Mouse (Mus musculus) erythroblast, adult 5-6 weeks (primary cell): ENCODE data around the gene Fyn. TPM values are rescaled to one million over a fixed set of nuclear protein-coding genes. Genes with fewer than 3 reads are reported as not detected.

ENCODE experiments used
- ATAC-seq: replicated peaks from 2 replicates; pipeline ENCODE4 v1.8.0; 2016; ENCODE audit warnings: moderate number of reproducible peaks, mild to moderate bottlenecking, moderate TSS enrichment, inconsistent platforms; ENCODE audit not compliant: poor library complexity, low FRiP score, severe bottlenecking
- total RNA-seq, 2 experiments: library from RNA; stranded (forward) in 1 of 2; stranded (reverse) in 1 of 2; fragments of 150-400 nt in 1 of 2; fragments of 200-764, 138-1000 nt in 1 of 2; gene quantifications; 2 replicates each; pipeline versions ENCODE4 v1.2.3 to v1.2.4; 2015 to 2017; ENCODE audit warnings: low replicate concordance in 2 of 2

Gene Fyn
- total RNA-seq, 2 experiments from 2014 or later, result 3.7 to 5.7 TPM

DNA sequence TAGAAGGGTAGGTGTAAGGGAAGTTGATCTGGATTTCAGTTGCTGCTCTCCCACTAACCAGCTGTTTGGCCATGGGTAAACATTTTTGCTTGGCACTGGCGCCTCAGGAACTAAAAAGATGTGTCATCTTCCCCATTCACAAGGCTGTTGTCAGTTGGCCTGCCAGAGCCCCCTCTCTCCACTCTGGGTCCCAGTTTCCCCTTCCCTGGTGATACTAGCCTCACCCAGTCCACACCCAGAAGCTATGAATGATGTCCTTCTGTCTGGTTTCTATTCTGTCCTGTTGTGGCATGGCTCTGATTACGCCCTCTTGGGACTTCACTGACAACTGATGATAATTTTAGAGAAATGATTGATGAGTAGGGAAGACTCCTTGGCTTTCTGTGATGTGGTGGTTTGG, 38.9 kb downstream of the Fyn start:
- ATAC-seq, result no peak

DNA sequence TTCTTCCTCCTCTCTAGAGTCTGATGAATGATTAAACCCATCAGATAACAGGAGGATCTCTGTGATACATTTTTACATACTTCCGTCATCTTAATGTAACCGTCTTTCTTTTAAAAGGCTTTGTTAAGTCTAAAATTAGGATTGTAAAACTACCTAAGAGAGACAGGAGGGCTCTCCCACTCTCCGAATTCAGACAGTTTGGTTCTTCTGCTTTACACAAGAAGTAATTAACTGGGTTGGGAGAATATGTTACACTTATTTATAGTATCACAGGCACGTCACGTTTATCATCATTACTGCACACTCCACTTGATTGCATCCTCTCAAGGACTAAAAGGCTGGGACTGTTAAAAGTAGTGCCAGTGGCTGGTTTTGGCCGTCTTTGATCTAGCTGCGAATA, 40.9 kb downstream of the Fyn start:
- ATAC-seq, result no peak

DNA sequence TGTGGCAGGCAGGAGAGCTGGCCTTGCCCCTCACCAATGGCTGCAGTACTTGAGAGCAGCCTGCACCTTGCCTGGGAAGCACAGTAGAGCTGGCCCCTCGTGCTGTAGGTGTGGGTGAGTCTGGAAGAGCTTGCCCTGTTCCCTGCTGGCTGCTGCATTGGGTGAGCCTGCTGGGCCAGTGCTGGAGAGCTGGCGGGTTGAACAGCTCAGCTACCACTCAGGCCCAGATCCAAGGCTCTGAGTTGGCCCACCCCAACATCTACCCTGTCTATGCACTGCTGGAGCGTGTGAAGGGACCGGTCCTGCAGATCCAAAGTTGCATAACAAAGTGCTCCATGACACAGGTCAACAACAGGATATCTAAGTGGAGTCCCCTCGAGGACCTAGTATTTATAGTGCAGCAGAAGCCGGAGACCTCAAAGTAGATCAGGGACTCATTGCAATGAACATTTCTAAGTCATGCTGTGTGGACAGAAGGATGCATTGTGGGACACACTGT, 41.5 kb downstream of the Fyn start:
- ATAC-seq, result no peak

DNA sequence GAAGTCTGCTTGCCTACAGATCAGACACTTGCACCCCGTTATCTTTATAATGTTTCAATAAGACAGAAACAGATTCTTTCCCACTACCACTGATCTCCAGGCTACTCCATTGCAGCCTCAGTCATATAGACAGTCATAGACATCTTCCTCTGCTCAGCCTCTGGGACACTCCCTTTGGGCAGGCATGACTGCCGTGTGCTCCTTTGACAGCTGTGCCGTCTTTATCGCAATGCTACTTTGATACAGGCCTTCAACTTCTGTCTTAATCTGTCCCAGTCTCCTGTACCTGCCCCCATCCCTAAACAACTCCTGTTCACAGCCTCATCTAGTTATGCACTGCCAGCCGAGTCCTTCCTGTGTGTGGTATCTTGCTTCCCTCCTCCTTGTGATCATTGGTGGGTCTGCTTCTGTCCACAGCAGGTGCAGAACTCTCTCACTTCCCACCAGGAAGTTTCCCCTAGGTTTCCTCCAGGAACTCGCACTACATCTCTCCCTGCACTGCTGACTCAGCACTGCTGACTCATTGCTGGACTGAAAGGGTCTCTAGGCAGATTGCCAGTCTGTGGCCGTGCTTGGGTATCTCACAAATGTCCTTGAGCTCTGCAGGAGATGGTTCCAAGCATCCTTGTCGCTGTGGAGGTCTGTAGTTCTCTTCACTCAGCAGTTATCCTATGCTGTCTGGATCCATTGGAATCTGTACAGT, 43.4 kb downstream of the Fyn start:
- ATAC-seq, result no peak

DNA sequence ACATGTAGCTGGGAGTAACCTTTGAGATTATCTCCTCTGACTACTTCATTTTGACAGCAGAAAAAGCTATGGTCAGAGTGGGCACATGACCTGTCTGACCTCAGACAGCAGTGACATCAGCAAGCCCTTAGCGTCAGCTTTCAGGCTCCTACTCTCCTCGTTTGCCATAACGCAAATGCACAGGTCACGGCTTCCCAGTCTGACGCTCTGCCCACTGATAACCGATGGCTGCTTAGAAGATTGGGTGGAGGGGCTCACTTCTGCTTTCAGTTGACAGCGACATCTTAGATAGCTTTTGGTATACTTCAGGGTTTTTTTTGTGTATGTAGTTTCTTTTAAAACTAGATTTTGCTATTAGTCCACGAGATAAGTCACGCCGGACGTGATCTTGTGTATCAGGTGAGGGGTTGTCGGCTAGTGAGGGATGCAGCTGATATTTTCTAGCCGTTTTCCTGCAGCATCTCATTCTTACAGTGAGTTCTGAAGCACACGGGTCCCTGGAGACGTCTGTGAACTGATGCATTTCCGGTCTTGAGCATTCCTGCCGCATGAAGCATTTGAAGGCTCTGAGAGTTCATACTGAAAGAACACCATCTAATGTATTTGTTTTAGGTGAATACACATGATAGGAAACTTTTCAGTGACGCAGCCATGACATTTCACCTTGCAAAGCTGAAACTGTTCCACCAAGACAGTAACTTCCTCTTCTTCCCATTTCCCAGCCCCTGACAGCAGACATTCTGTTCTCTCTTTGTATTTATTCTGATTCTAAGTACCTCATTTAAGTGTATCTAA, 44.4 kb downstream of the Fyn start:
- no peak for ATAC-seq

DNA sequence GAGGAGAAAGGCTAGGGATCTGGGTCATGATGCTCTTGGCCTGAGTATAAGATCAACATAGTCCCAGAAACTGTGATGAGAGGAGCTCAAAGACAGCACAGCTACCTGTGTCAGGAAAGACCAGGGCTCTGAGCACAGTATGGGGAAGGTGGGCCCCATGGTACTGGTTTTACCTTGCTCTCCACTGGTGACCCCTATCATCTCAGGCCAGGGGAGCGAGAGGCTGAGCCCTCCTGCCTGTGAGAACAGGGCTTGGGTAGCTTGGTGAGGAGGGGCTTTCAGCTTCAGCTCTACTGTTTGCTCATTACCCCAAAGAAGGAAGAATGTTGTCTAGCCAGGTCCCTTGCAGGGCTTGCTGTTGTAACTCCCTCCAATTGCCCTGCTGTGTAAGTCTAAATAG, 45.4 kb downstream of the Fyn start:
- no peak for ATAC-seq

DNA sequence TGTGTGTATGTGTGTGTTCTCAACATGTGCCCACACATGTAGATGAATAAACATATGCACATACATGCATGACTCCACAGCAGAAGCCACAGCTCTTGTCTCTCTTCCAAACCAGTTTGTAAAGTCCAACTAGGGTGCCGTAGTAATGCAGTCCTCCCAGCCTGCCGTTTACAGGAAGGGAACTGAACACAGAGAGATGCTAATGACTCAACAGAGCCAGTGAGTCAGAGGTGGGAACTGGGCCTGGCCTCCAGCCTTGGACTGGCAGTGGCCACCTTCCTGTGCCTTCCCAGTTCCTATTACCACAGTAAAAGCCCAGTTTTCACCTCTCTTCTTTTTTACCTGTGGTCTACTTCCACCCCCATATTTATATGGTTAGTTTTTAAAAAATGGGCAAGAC, 46.9 kb downstream of the Fyn start:
- ATAC-seq, result no peak

DNA sequence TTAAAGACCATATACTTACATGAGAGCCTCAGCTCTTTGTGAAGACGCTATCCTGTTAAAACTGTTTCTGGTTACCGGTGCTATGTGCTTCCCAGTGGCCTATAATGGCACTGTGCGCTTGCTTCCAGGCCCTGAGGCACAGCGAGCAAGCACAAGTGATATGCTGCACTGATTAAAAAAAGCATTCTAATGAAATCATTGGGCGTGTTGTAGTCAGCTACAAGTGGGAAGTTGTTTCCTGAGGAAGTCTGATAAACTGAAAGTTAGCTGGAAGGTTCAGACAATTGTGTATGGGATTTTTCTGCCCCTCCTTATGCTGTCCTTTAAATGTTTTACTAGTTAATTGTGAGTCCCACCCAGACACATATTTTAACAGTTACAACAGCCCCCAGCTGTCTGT, 49.0 kb downstream of the Fyn start:
- ATAC-seq, result no peak

DNA sequence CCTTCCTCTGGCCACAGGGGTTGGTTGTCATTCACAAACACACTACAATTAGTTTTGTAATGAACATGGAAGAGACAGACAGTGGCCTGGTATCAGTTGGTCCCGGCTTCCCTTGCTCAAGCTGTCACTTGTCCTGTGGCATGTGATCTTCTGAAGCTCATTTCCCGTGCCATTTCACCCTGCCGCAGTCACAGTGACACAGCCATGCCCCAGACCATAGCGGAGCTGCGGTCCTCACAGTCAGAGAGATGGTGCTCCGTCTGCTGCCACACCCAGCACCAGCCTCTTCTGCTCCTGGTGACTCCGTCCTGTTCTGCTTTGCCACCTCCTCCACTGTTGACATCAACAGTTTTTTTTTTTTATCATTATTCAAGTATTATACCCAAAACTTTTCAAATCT, 49.7 kb downstream of the Fyn start:
- ATAC-seq, result no peak

DNA sequence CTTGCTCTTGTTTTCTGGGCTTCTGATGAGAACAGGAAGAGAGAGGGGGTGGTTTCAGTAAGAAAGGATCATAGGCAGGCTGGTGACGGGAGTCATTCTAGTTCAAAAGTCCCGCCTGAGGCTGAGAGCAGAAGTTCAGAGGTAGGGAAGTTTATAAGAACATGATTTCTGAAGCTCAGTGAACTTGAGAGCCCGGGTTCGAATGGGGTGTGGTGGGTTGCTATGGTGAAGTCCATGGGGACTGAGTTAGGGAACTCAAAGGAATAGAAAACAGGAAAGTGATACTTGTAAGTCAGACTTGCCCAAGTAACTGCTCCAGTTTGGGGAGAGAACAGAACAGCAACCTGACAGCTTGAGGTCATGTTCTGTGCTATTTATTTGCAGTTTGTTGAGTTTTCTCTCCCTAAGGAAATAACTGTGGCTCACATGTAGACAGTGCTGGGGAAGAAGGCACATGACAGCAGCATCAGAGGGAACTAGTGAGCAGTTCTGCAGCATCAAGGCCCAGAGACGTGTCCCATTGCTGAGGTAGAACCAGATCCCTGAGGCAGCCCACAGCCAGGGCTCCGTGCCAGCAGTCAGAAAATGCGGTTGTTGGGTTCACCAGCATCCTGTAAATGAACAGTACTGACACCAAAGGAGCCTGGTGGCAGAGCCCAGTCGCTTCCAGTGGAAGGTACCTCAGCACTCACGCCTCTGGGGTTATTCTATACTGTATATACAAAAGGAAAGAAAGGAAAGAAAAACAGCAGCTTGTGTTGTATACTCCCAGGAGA, 52.4 kb downstream of the Fyn start:
- ATAC-seq, result no peak

DNA sequence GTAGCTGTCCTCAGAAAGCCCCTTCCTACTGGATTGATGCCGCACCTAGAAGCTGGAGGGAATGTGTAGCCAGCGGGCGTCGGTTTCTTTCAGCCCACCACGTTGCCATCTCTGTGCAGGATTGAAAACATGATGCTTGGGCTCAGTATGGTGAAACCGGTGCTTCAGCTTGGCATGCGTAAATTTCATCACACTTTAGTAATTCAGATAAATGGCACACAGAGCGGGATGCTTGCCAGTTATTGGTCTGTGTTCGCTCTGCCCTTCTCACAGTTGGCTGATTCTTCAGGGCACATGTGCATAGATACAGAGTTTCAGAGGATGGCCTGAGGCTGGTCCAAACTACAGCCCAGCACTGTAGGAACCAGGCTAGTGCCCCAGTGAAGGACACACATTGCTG, 53.1 kb downstream of the Fyn start:
- ATAC-seq, result no peak

DNA sequence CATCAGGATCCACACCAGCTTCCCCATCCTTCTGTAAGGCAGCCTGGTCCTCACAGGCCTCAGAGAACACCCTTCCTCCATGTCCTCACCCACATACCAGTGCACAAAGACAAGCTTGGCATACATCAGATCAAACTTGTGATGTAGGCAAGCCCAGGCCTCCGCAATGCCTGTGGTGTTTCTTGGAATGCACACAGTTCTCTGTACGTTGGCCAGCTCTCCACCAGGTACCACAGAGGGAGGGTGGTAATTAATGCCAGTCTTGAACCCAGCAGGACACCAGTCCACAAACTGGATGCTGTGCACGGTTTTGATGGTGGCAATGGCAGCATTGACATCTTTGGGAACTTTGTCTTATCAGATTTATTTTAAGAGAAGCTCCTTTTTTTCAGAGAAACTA, 56.0 kb downstream of the Fyn start:
- ATAC-seq, result no peak

DNA sequence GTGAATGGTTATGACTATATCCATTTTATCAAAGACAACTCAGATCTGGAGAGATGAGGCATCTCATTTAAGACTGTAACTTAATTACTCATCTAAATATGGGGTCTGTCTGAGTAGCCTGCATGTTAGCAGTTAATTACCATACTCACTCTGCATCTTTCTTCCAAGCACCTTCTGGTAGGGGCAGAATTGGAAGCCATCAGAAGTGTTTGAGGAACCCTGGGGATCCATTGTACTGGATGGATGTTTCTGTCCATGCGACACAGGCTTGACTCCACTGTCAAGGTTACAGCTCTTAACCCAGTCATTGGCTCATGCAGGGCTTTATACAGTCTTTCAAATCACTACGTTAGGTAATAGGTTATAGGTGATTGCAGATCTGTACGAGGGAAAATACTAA, 57.4 kb downstream of the Fyn start:
- no peak for ATAC-seq

DNA sequence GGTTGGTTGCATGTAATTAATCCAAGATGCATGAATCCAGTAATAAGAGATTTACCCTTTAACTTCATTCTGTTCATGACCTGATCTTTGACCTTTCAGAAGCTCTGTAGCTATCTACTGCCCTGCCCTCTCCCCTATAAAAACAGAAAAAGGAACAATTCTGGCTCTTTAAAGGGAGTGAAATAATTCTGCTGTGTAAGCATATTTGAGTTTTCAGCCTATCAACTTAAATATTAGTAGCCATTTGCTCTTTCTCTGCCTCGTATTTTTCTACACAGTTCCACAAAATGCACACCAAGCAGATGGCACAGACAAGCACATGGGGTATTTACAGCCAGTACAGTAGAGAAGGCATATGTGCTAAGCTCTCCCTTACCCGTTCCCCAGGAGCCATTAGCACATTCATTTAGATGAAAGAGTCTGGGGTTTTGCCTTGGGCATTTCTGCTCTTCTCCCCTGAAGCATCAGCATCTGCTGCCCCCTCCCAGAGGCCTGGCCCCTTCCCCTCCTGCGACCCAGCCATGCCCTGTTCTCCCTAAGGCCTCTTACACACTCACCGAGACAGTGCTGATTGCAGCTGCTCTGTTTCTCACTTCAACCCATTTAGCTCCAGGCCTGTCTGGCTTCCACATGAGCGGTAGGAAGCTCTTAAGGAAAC, 58.3 kb downstream of the Fyn start:
- no peak for ATAC-seq

DNA sequence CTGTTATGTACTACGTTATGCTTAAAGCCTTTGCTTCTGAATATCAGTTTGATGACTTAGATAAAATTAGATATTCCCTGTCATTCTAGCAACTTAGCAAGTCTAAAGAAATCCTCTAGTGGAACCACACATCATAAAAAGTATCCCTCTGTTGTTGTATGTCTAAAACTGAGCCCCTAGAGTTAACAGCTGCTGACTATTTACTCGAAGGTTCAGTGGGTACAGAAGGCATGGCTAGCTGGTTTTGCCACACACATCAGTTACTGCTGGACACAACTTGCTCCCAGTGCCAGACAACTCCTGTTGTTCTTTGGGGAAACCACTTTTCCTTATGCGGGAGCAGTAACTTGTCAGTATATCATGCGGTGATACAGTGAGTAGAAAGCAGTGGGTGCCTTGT, 61.0 kb downstream of the Fyn start:
- ATAC-seq, result no peak

DNA sequence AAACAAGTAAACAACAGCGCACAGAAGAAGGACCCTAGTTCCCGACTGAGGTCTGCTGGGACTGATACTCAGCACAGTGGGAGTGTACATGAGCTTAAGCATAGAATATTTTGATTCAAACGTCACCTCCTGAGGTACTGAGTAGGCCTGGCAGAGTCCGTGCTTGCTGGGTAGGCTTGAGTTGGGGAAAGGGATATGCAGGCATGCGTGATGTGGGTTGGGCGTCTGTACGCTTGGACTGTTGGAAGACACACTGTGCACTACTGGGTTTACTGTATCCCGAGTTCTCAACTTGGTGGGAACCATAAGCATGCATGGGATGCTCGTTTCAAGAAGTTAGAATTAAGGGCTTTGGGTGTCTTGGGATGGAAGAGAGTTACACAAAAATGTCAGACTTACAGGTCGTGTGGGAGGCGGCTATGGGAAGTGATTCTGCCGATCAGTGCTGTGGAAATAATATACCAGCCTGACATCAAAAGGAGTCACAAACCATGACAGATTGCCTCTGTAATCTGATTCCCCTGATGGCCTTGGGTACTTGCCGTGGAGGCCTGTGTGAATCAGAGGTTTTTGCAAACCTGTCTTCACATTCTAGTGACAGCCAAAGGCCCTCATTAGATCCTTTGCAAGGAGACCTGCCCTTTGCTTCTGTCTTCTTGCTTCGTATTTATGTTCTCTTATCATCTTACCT, 61.6 kb downstream of the Fyn start:
- no peak for ATAC-seq

DNA sequence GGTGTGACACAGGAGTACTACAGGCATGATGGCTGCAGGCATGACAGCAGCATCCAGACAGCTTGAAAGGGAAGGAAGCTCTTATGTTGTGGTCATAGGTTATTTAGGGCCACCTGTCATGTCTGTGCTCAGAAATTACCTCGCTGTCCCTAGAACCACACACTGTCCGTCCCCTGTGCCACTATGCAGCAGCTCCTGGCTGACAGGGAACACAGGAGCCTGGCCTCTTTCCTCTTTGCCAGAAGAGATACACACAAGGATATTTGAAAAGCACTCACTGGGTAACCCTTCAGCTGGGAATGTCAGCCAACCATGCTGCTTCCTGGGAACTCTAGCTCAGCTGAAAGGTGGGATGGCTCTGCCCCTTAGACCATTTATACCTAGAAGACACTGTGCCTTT, 62.6 kb downstream of the Fyn start:
- no peak for ATAC-seq

DNA sequence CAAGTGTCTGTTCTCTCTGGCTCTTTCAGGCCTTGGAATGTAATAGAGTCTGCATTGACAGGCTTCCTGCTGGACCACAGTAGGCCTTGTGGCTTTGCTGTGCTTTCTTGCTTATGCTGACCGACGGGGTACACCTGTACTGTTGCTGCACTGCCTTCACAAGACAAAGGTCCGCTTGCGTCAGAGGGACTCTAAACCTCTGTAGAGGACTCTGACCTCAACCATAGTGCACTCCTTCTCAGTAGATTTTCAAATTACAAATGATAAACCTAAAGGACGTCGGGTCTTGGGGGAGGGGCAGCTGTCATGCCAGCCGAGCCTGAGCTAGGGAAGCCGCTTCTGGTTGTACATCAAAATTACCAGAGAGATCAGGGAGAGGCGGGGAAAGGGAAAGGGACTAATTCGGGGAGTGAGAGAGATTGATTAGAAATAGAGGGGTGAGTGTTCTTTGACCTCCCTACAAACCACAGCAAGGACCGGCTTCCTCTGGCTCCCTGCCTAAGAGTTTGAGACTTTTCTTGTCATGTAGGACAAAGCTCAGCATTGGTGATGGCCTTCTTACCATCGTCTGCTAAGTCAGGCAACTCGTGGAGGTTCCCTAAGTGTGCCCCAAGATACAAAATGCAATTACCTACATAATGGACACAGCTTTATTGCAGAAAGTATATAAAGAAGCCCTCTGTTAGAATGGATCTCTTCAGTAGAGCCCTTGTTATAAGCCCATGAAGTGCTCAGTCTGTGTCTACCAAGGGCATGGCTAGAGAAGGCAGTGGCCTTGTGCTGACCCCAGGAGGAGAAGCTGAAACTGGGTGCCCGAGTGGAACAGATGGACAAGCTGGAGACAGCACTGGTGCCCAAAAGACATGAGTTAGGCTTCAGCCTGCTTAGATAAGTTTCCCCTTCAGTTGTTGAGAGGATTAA, 64.3 kb downstream of the Fyn start:
- ATAC-seq, result no peak

DNA sequence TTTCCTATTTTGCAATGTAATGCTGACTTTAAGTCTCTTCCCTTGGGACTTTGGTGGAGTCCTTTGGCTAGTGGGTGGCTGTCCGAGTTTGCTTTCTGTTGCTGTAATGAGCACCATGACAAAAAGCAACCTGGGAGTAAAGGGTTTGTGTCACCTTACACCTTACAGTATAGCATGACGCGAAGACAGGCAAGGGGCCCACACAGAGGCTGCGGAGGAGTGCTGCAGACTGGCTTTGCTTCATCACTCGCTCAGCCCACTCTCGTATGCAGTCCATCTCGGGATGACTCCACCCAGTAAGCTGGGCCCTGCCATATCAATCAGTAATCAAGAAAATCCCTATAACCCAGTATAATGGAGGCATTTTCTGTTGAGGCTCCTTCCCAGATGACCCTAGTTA, 65.2 kb downstream of the Fyn start:
- no peak for ATAC-seq
